Mouse (Mus musculus) cerebellum, postnatal 14 days (tissue): ENCODE data around the gene Prtn3.
A peak's percentile ranks its signal among the peaks of the same experiment; 100 is the strongest.

ENCODE experiments used
- DNase-seq, 2 experiments: peaks; one replicate each; pipeline ENCODE4 v3.0.0; 2021; ENCODE audit warnings: mixed read lengths in 2 of 2

Gene Prtn3

GRCm38 (mm10) chr10:79874290-79874862 is at the start of gene Prtn3, which contains the start of gene Plppr3:
TSS of gene Prtn3 (plus strand) at chr10:79874476.
TSS of gene Plppr3 (minus strand) at chr10:79874634.
- DNase-seq, result peak; percentile 78 to 80

DNA sequence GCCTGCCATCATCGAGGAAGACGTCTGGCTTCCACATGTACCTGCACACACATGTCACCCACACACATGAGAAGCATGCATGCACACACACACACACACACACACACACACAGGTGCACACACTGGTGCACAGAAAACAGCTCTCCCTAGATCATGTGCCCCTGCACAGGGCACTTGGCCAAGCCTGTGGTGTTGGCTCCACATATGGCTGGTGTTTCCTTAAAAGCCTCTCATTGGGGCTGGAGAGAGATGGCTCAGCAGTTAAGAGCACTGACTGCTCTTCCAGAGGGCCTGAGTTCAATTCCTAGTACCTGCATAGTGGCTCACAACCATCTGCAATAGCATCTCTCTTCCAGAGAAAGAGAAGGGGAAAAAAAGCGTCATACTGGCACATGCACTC is 42.7 kb upstream of the Prtn3 start:
- no peak for DNase-seq

GRCm38 (mm10) chr10:79832026-79832785 is 42.1 kb upstream of the Prtn3 start:
- no peak for DNase-seq

DNA sequence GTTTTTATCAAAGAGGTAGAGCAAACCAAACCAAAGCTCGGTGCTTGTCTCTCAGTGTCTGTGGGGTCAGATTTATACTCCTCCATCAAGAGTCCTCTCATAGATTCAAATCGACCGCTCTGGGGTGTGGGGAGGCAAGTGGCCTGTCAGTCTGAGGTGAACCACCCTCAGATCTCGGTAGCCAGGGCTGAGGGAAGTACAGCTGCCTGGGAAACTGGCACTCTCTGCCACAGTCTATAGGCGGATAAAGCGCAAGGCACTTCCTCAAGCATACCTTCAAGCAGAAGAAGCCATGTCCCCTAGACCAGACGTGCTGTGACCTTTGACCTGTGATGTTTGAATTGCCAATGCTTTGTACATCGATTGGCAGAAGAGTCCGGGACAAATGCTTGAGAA is 41.5 kb upstream of the Prtn3 start:
- DNase-seq, result no peak

DNA sequence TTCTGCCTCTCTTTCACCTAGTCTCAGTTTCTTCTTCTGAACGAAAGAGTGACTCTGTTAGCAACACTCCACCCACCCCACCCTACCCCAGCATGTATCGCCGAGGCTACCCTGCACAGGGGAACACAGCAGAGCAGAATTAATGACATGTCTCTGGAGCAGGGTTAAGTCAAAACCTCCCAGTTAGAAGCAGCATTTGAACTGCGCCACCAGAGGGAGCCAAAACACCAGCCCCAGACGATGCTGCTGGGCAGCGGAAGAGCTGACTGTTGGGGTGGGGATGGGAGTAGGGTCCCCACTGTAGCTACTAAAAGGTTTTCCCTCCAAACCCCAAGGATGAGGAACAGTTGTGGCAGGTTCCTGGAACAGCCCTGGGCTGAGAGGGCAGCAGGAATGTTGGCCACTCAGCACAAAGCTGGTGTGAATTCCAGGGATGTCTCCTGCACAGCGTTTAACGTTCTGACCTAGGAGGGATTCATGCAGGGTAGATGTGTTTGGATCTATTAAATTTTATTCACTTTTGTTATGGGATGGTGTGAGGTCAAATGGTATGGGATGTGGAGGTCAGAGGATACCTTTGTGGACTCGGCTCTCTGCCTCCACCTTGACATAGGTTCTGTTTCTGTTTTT is 39.4 kb upstream of the Prtn3 start:
- peak; percentile 88 to 90 for DNase-seq

GRCm38 (mm10) chr10:79836918-79837317 is 37.4 kb upstream of the Prtn3 start:
- DNase-seq, result no peak

- DNase-seq, result no peak
These were observed 36.1 kb upstream of the Prtn3 start for GRCm38 (mm10) chr10:79838151-79838550.

DNA sequence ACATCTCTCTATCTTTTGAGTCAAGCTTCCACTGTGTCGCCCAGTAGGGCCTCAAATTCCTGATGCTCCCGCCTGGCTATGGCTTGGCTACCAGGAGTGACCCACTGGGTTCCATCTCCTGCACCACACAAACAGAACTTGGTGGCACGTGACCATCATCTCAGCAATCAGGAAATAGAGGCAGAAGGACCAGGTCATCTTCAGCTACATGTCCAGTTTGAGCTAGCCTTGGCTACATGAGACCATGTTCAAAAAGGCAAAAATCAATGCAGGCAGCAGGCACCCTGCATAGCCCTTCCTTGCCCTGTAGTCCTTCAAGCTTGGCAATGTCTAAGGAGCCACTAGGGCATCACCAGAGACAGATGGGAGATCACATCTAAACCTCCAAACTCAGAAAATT is 34.2 kb upstream of the Prtn3 start:
- peak in 1 of 2 experiments; percentile 10 for DNase-seq

DNA sequence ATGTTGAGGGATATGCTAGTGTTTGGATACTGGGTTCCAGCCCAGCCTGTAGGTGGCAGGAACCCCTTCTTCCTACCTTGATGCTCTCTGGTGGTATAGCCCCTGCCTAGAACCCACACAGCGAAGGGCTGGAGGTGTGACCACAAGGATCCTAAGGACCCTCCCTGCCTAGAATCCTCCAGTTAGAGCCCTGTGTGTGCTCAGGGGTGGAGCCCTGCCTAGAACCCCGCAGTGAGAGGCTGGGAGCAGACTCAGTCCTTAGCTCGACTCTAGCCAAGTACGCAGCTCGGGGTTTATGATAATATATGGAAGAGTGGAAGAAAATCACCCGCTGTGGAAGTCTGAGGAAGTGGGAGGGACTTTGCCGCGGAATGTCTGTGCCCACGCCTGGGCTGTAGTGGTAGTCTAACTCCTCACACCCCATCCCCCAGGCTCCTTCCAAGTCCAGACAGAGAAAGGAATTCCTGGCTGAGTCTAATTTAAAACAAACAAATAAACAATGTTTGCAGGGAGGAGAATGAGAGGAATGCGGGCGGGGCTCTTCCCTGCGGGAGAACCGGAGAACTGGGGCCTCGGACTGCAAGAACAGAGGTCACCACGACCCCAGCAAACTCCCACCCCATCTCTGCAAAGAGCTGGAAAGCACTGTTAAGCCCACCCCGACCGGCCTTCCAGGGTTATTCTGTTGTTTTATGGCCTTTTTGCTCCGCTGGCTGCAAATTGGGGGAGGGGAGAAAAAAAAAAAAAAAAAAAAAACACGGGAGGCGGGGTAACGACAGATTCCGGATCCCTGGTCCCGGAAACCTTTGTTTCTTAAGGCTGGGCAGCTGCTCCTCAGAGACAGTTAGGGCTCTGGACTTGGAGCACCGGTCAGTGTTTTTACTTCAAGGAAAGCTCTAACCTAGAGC is 33.4 kb upstream of the Prtn3 start:
- peak; percentile 69 to 73 for DNase-seq

GRCm38 (mm10) chr10:79842322-79842721 is 32.0 kb upstream of the Prtn3 start:
- DNase-seq, result no peak

DNA sequence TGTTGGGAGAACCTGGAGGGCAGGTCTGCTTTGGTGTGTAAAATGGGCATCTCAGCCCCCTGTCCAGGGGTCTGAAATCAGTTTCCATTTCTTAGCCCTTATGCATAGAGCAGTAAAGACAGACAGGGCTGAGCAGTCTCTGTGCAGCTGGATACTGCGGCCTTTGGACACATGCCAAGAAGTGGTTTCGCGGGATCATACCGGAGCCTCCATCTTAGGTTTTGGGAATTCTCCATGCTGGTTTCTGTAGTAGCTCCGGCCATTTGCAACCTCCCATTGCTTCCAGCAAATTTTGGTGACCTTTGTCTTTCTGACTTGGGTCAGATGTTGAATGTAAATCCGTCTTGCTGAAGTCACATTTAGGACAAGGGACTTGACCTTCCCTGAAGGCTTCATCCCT is 30.8 kb upstream of the Prtn3 start:
- DNase-seq, result peak in 1 of 2 experiments; percentile 50

GRCm38 (mm10) chr10:79846553-79846952 is 27.7 kb upstream of the Prtn3 start:
- DNase-seq, result no peak

- DNase-seq, result no peak
These were observed 24.2 kb upstream of the Prtn3 start for GRCm38 (mm10) chr10:79849941-79850628.

DNA sequence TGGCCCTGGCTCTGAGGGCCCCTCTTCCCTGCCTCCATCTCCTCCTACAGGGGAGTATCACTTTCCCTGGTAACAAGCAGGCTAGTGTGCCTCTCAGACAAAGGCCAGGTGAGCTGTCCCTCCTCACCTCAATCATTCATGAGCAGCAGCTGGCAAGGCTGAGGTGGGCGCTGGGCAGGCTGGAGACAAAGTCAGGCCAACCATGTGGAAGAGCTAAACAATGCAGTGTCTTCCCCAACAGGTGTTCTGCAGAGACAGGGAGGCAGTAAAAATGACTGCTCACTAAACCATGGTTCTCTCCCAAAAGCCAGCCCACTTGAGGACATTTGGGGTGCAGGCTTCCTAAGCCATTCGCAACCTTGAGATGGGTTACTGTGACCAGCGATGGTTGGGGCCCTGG is 22.6 kb upstream of the Prtn3 start:
- no peak for DNase-seq

DNA sequence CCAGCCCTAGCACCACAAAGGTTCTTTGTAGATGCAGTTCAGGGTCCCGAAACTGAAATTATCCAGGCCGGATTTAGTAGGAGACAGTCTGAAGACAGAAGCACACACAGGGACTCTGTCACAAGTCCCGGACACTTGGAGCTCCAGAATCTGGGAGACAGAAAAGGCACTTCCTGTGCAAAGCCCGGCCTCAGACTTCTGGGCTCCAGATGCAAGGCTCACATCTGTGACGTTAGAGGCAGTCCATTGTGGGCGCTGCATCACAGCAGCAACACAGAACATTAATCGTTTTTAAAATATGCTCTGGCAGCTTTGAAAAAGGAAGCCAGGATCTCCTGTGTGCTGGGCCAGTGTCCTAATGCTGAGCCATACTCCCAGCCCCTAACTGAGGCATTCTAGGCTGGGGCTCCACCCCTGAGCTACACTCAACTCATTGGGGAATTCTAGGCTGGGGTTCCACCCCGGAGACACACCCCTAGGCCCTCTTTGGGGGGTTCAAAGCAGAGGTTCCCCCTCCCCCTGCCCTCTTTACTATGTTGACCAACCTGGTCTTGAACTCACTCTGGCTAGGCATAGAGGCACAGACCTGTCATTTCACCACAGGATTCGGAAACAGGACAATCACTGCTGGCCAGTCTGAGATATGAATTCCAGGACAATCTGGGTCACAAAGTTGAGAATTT is 22.0 kb upstream of the Prtn3 start:
- DNase-seq, result no peak

DNA sequence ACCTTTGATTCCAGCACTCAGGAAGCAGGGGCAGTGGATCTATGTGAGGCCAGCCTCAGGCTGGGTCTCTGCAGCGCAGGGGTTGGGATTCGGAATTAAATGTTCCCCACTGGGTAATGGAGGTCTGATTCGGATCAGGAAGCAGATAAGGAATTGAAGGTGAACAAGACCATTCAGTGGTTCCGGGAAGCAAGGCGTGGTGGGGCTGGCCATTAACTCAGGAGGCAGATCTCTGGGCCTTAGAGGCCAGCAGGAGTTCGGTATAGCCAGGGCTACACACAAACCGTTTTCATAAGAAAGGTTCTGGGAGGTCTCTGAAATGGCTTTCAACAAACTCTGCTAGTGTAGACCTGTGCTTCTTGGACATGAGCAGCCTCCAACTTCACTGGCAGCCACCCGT is 21.4 kb upstream of the Prtn3 start:
- no peak for DNase-seq

DNA sequence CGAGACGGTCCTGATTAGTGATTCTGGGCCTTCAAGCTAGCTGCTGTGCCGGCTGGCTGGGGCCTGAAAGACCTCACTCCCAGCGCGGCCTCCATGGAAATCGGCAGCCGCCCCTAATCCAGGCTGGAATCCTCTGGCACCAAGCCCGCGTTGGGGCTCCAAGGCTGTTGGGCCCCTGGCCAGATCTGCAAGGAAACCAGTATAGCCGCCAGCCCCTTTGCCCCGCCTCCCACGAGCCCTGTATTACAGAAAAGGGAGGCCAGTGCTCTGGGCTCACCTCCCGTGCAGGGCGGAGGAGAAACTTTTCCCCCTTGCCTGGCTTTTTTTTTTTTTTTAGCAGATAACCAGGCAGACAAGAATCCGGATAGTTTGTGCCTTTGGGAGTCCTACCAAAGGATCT is 20.9 kb upstream of the Prtn3 start:
- DNase-seq, result peak; percentile 95 to 97

GRCm38 (mm10) chr10:79853860-79854795 is 20.1 kb upstream of the Prtn3 start, which contains the start of gene Ptbp1:
TSS of gene Ptbp1 (plus strand) at chr10:79854427.
- DNase-seq, result peak; percentile 100

- DNase-seq, result peak; percentile 78 to 80
These were observed 19.3 kb upstream of the Prtn3 start for GRCm38 (mm10) chr10:79854801-79855541.
